Mouse (Mus musculus): ENCODE data around the gene Rps19. TPM values are rescaled to one million over a fixed set of nuclear protein-coding genes. Genes with fewer than 3 reads are reported as not detected.

Gene Rps19
- polyA plus RNA-seq, 1 experiment from 2014 or later, result 3,555 TPM

GRCm38 (mm10) chr7:24902630-24903443 is 18.7 kb downstream of the Rps19 start, which contains the start of gene Arhgef1:
Arhgef1 (plus strand) TSS chr7:24902912.
- peak; percentile 25; the same call in 1 of the 2 replicates for ATAC-seq (replicated peaks; ENCODE audit: low FRiP score, low TSS enrichment, low read depth)
- peak; percentile 81 for DNase-seq (ENCODE audit: low spot score)
- H3K4me3 ChIP-seq (ENCODE audit: low read depth, low read length), result peak within 1 kb of the TSS; percentile 70
- H3K27ac ChIP-seq (ENCODE audit: low read depth), result peak within 1 kb of the TSS; percentile 88
- H3K9me3 ChIP-seq (ENCODE audit: control insufficient read depth, low read length), result no peaks in the 10 kb centered on the region
- H3K27me3 ChIP-seq (replicated peaks; ENCODE audit: control insufficient read depth, insufficient read depth, low read length), result no peaks in the 10 kb centered on the region
- peak within 1 kb of the TSS; percentile 83 for H3K4me2 ChIP-seq (ENCODE audit: low read length)
- WGBS, result 6% methylated on average over 39 of the region's 68 CpGs
- H3K36me3 ChIP-seq (ENCODE audit: control insufficient read depth, insufficient read depth, low read length), result no peaks in the 10 kb centered on the region
- H3K9ac ChIP-seq (ENCODE audit: low read length), result peak within 1 kb of the TSS; percentile 80
- peaks cover 30% of the 10 kb centered on the region for H3K4me1 ChIP-seq (replicated peaks; ENCODE audit: control insufficient read depth, insufficient read depth, low read length)

GRCm38 (mm10) chr7:24903444-24903825 is 19.3 kb downstream of the Rps19 start:
- Histone ChIP-seq H3K4me1 (replicated peaks; ENCODE audit: control insufficient read depth, insufficient read depth, low read length) (peaks cover 30% of the 10 kb centered on the region), H3K4me2 (ENCODE audit: low read length) (peak overlapping the region; percentile 83), H3K27ac (ENCODE audit: low read depth) (peak overlapping the region; percentile 88), H3K36me3 (ENCODE audit: control insufficient read depth, insufficient read depth, low read length) (peaks cover 1% of the 10 kb centered on the region; the same call in 1 of the 2 replicates), H3K9me3 (ENCODE audit: control insufficient read depth, low read length) (no peaks in the 10 kb centered on the region), H3K9ac (ENCODE audit: low read length) (peak overlapping the region; percentile 80), H3K27me3 (replicated peaks; ENCODE audit: control insufficient read depth, insufficient read depth, low read length) (no peaks in the 10 kb centered on the region), H3K4me3 (ENCODE audit: low read depth, low read length) (peak overlapping the region; percentile 70)
- WGBS, result 19% methylated on average over 10 of the region's 10 CpGs
- DNase-seq (ENCODE audit: low spot score), result no peak
- ATAC-seq (replicated peaks; ENCODE audit: low FRiP score, low TSS enrichment, low read depth), result no peak

GRCm38 (mm10) chr7:24904070-24904483 is 19.9 kb downstream of the Rps19 start:
- 1% methylated on average over 29 of the region's 30 CpGs for WGBS
- ATAC-seq (replicated peaks; ENCODE audit: low FRiP score, low TSS enrichment, low read depth) (peak; percentile 94), DNase-seq (ENCODE audit: low spot score) (peak; percentile 95)
- Histone ChIP-seq H3K27me3 (replicated peaks; ENCODE audit: control insufficient read depth, insufficient read depth, low read length) (no peaks in the 10 kb centered on the region), H3K9ac (ENCODE audit: low read length) (peak overlapping the region; percentile 71), H3K4me3 (ENCODE audit: low read depth, low read length) (peak overlapping the region; percentile 70), H3K36me3 (ENCODE audit: control insufficient read depth, insufficient read depth, low read length) (peaks cover 8% of the 10 kb centered on the region; the same call in 1 of the 2 replicates), H3K4me2 (ENCODE audit: low read length) (peak overlapping the region; percentile 83), H3K9me3 (ENCODE audit: control insufficient read depth, low read length) (no peaks in the 10 kb centered on the region), H3K27ac (ENCODE audit: low read depth) (peak overlapping the region; percentile 88; the same call in 1 of the 2 replicates), H3K4me1 (replicated peaks; ENCODE audit: control insufficient read depth, insufficient read depth, low read length) (peaks cover 30% of the 10 kb centered on the region)

- ATAC-seq (replicated peaks; ENCODE audit: low FRiP score, low TSS enrichment, low read depth), result no peak
- peaks cover 15% of the 10 kb centered on the region for H3K36me3 ChIP-seq (ENCODE audit: control insufficient read depth, insufficient read depth, low read length)
- peak overlapping the region; percentile 71 for H3K9ac ChIP-seq (ENCODE audit: low read length)
- no peak overlapping the region for H3K27ac ChIP-seq (ENCODE audit: low read depth)
- peaks cover 30% of the 10 kb centered on the region for H3K4me1 ChIP-seq (replicated peaks; ENCODE audit: control insufficient read depth, insufficient read depth, low read length)
- H3K4me2 ChIP-seq (ENCODE audit: low read length), result peak overlapping the region; percentile 83
- peak overlapping the region; percentile 70 for H3K4me3 ChIP-seq (ENCODE audit: low read depth, low read length)
- H3K9me3 ChIP-seq (ENCODE audit: control insufficient read depth, low read length), result no peaks in the 10 kb centered on the region
- no peaks in the 10 kb centered on the region for H3K27me3 ChIP-seq (replicated peaks; ENCODE audit: control insufficient read depth, insufficient read depth, low read length)
- DNase-seq (ENCODE audit: low spot score), result no peak
- WGBS, result 19% methylated on average over 3 of the region's 3 CpGs
Measured at GRCm38 (mm10) chr7:24904936-24905335, 20.8 kb downstream of the Rps19 start.

GRCm38 (mm10) chr7:24906551-24906950 is 22.4 kb downstream of the Rps19 start:
- ATAC-seq (replicated peaks; ENCODE audit: low FRiP score, low TSS enrichment, low read depth) (no peak), DNase-seq (ENCODE audit: low spot score) (no peak)
- Histone ChIP-seq H3K27me3 (replicated peaks; ENCODE audit: control insufficient read depth, insufficient read depth, low read length) (no peaks in the 10 kb centered on the region), H3K4me3 (ENCODE audit: low read depth, low read length) (no peak overlapping the region), H3K9ac (ENCODE audit: low read length) (no peak overlapping the region), H3K36me3 (ENCODE audit: control insufficient read depth, insufficient read depth, low read length) (peaks cover 23% of the 10 kb centered on the region), H3K4me2 (ENCODE audit: low read length) (peak overlapping the region; percentile 23; the same call in 1 of the 2 replicates), H3K9me3 (ENCODE audit: control insufficient read depth, low read length) (no peaks in the 10 kb centered on the region), H3K27ac (ENCODE audit: low read depth) (no peak overlapping the region), H3K4me1 (replicated peaks; ENCODE audit: control insufficient read depth, insufficient read depth, low read length) (peaks cover 30% of the 10 kb centered on the region)
- WGBS, result 33% methylated on average over 6 of the region's 6 CpGs

- DNase-seq (ENCODE audit: low spot score) (no peak), ATAC-seq (replicated peaks; ENCODE audit: low FRiP score, low TSS enrichment, low read depth) (peak; percentile 9; the same call in 1 of the 2 replicates)
- H3K4me1 ChIP-seq (replicated peaks; ENCODE audit: control insufficient read depth, insufficient read depth, low read length), result peaks cover 26% of the 10 kb centered on the region; the same call in 1 of the 2 replicates
- 25% methylated on average over 13 of the region's 13 CpGs for WGBS
- 0 out of 2 replicates have a peak overlapping the region, but pooled peaks have one; percentile 43 for H3K27ac ChIP-seq (ENCODE audit: low read depth)
- H3K27me3 ChIP-seq (replicated peaks; ENCODE audit: control insufficient read depth, insufficient read depth, low read length), result no peaks in the 10 kb centered on the region
- 0 out of 2 replicates have a peak overlapping the region, but pooled peaks have one; percentile 13 for H3K9ac ChIP-seq (ENCODE audit: low read length)
- H3K4me2 ChIP-seq (ENCODE audit: low read length), result peak overlapping the region; percentile 23
- 0 out of 2 replicates have a peak overlapping the region, but pooled peaks have one; percentile 1 for H3K4me3 ChIP-seq (ENCODE audit: low read depth, low read length)
- no peaks in the 10 kb centered on the region for H3K9me3 ChIP-seq (ENCODE audit: control insufficient read depth, low read length)
- peaks cover 26% of the 10 kb centered on the region for H3K36me3 ChIP-seq (ENCODE audit: control insufficient read depth, insufficient read depth, low read length)
Measured at GRCm38 (mm10) chr7:24907211-24907748, 23.1 kb downstream of the Rps19 start.

- Histone ChIP-seq H3K4me2 (ENCODE audit: low read length) (no peak overlapping the region), H3K27me3 (replicated peaks; ENCODE audit: control insufficient read depth, insufficient read depth, low read length) (no peaks in the 10 kb centered on the region), H3K36me3 (ENCODE audit: control insufficient read depth, insufficient read depth, low read length) (peaks cover 48% of the 10 kb centered on the region), H3K27ac (ENCODE audit: low read depth) (no peak overlapping the region), H3K4me1 (replicated peaks; ENCODE audit: control insufficient read depth, insufficient read depth, low read length) (0 out of 2 replicates have a peak, but pooled peaks cover under 1% of the 10 kb centered on the region), H3K4me3 (ENCODE audit: low read depth, low read length) (no peak overlapping the region), H3K9ac (ENCODE audit: low read length) (no peak overlapping the region), H3K9me3 (ENCODE audit: control insufficient read depth, low read length) (no peaks in the 10 kb centered on the region)
- ATAC-seq (replicated peaks; ENCODE audit: low FRiP score, low TSS enrichment, low read depth) (no peak), DNase-seq (ENCODE audit: low spot score) (no peak)
- 92% methylated on average over 14 of the region's 14 CpGs for WGBS
Measured at GRCm38 (mm10) chr7:24912480-24912879, 28.3 kb downstream of the Rps19 start.

GRCm38 (mm10) chr7:24918763-24919323 is 34.7 kb downstream of the Rps19 start:
- ATAC-seq (replicated peaks; ENCODE audit: low FRiP score, low TSS enrichment, low read depth) (no peak; the same call in 1 of the 2 replicates), DNase-seq (ENCODE audit: low spot score) (no peak)
- no peaks in the 10 kb centered on the region for H3K27me3 ChIP-seq (replicated peaks; ENCODE audit: control insufficient read depth, insufficient read depth, low read length)
- no peak overlapping the region for H3K9ac ChIP-seq (ENCODE audit: low read length)
- H3K4me2 ChIP-seq (ENCODE audit: low read length), result no peak overlapping the region
- H3K4me3 ChIP-seq (ENCODE audit: low read depth, low read length), result no peak overlapping the region
- no peak overlapping the region for H3K27ac ChIP-seq (ENCODE audit: low read depth)
- H3K36me3 ChIP-seq (ENCODE audit: control insufficient read depth, insufficient read depth, low read length), result peaks cover 70% of the 10 kb centered on the region
- H3K4me1 ChIP-seq (replicated peaks; ENCODE audit: control insufficient read depth, insufficient read depth, low read length), result no peaks in the 10 kb centered on the region
- H3K9me3 ChIP-seq (ENCODE audit: control insufficient read depth, low read length), result no peaks in the 10 kb centered on the region
- 90% methylated on average over 20 of the region's 20 CpGs for WGBS
